Mouse (Mus musculus): ENCODE results near the gene Camk2d.

Camk2d gene

GRCm38 (mm10) chr3:126596086-126596485 is at the start of gene Camk2d:
Gene Camk2d (plus strand): TSS chr3:126596302.
- in situ Hi-C loops (cut with MboI, MseI) = no loop called here

GRCm38 (mm10) chr3:126547941-126548340 is 48.2 kb upstream of the Camk2d start:
- in situ Hi-C loops (cut with MboI, MseI) = no loop called here

- in situ Hi-C loops (cut with MboI, MseI) = no loop called here
These were observed 32.5 kb upstream of the Camk2d start for GRCm38 (mm10) chr3:126563646-126564045.

GRCm38 (mm10) chr3:126570628-126571027 is 25.5 kb upstream of the Camk2d start:
- in situ Hi-C loops (cut with MboI, MseI) = loop anchor here (5.0 kb wide), 1 partner anchor 327 kb away; no protein-coding TSS in a partner anchor

- in situ Hi-C loops (cut with MboI, MseI) = loop anchor here (5.0 kb wide), 1 partner anchor 324 kb away; no protein-coding TSS in a partner anchor
These were observed 23.2 kb upstream of the Camk2d start for GRCm38 (mm10) chr3:126572915-126573314.

GRCm38 (mm10) chr3:126575927-126576326 is 20.2 kb upstream of the Camk2d start:
- in situ Hi-C loops (cut with MboI, MseI) = no loop called here

GRCm38 (mm10) chr3:126586134-126586533 is 10.0 kb upstream of the Camk2d start:
- in situ Hi-C loops (cut with MboI, MseI) = no loop called here

GRCm38 (mm10) chr3:126587477-126587876 is 8.6 kb upstream of the Camk2d start:
- in situ Hi-C loops (cut with MboI, MseI) = no loop called here

GRCm38 (mm10) chr3:126589556-126589955 is 6.5 kb upstream of the Camk2d start:
- in situ Hi-C loops (cut with MboI, MseI) = no loop called here

GRCm38 (mm10) chr3:126595456-126595855 is 646 bp upstream of the Camk2d start:
- in situ Hi-C loops (cut with MboI, MseI) = no loop called here

- in situ Hi-C loops (cut with MboI, MseI) = no loop called here
These were observed 524 bp downstream of the Camk2d start for GRCm38 (mm10) chr3:126596491-126597160.

- in situ Hi-C loops (cut with MboI, MseI) = no loop called here
These were observed 1.1 kb downstream of the Camk2d start for GRCm38 (mm10) chr3:126597161-126597595.

GRCm38 (mm10) chr3:126597596-126598328 is 1.7 kb downstream of the Camk2d start:
- in situ Hi-C loops (cut with MboI, MseI) = no loop called here

- in situ Hi-C loops (cut with MboI, MseI) = no loop called here
These were observed 2.2 kb downstream of the Camk2d start for GRCm38 (mm10) chr3:126598329-126598676.

GRCm38 (mm10) chr3:126598881-126599280 is 2.8 kb downstream of the Camk2d start:
- in situ Hi-C loops (cut with MboI, MseI) = no loop called here

- in situ Hi-C loops (cut with MboI, MseI) = no loop called here
These were observed 3.2 kb downstream of the Camk2d start for GRCm38 (mm10) chr3:126599335-126599734.

- in situ Hi-C loops (cut with MboI, MseI) = loop anchor here (10.0 kb wide), 1 partner anchor 65 kb away; no protein-coding TSS in a partner anchor
These were observed 3.8 kb downstream of the Camk2d start for GRCm38 (mm10) chr3:126599936-126600335.

GRCm38 (mm10) chr3:126602772-126603171 is 6.7 kb downstream of the Camk2d start:
- in situ Hi-C loops (cut with MboI, MseI) = loop anchor here (10.0 kb wide), 1 partner anchor 62 kb away; no protein-coding TSS in a partner anchor

GRCm38 (mm10) chr3:126604656-126605434 is 8.7 kb downstream of the Camk2d start:
- in situ Hi-C loops (cut with MboI, MseI) = loop anchor here (10.0 kb wide), 1 partner anchor 60 kb away; no protein-coding TSS in a partner anchor

GRCm38 (mm10) chr3:126609310-126609709 is 13.2 kb downstream of the Camk2d start:
- in situ Hi-C loops (cut with MboI, MseI) = loop anchor here (10.0 kb wide), 1 partner anchor 55 kb away; no protein-coding TSS in a partner anchor

- in situ Hi-C loops (cut with MboI, MseI) = loop anchor here (10.0 kb wide), 2 partner anchors 55 to 1025 kb away; partner anchors contain the start of gene Neurog2
These were observed 13.8 kb downstream of the Camk2d start for GRCm38 (mm10) chr3:126609795-126610451.

Data from T-helper 2 cell (primary cell).